Mouse (Mus musculus) testis, adult 2 months (tissue): ENCODE data around the gene Galntl6.

Experiments
- CTCF ChIP-seq: fragments of 200-500 bp; IDR thresholded peaks from 2 replicates; pipeline ENCODE4 v1.5.1; 2012; ENCODE audit warnings: low read depth, mild to moderate bottlenecking, inconsistent platforms, low read length, moderate library complexity; ENCODE audit not compliant: control insufficient read depth, insufficient read depth, insufficient replicate concordance
- POLR2A ChIP-seq: fragments of 200-500 bp; IDR thresholded peaks from 2 replicates; pipeline ENCODE4 v1.6.1; 2012; ENCODE audit warnings: low read depth, mild to moderate bottlenecking, inconsistent platforms, low read length, moderate library complexity; ENCODE audit not compliant: control insufficient read depth

DNA sequence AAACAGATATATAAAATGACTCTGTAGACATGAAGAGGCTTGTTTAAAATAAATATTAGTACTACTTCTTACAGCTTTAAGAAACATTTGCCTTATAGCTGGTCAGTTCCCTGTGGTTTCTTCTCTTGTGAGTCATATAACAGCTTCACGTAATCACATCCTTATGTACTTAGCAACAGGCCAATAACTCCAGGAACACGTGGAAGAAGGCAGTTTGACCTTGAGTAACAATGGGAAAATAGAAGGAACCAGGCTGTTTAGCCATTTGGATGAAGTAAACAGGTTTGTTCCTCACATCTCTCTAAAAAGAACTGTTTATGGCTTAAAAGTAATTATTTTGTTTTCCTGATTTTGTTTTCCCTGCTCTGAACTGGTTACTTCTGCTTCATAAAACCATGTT is 2.7 kb upstream of the Galntl6 start:
- TF ChIP-seq POLR2A: no peak
- no peak for TF ChIP-seq CTCF
